Mouse (Mus musculus) common myeloid progenitor, adult 5-6 weeks (primary cell): Measurements from ENCODE around the gene Unc5c. TPM values are rescaled to one million over a fixed set of nuclear protein-coding genes. Genes with fewer than 3 reads are reported as not detected.

ENCODE experiments used
- ATAC-seq: replicated peaks from 2 replicates; pipeline ENCODE4 v1.8.0; 2016; ENCODE audit warnings: low read depth, mild to moderate bottlenecking, moderate TSS enrichment, inconsistent platforms; ENCODE audit not compliant: poor library complexity, severe bottlenecking
- total RNA-seq: library from RNA; stranded (forward); fragments of 200-1000, 187-1606 nt; gene quantifications from 2 replicates; pipeline ENCODE4 v1.2.3, GENCODE M21; 2017

Gene Unc5c
- total RNA-seq, 1 experiment from 2014 or later, result not detected

DNA sequence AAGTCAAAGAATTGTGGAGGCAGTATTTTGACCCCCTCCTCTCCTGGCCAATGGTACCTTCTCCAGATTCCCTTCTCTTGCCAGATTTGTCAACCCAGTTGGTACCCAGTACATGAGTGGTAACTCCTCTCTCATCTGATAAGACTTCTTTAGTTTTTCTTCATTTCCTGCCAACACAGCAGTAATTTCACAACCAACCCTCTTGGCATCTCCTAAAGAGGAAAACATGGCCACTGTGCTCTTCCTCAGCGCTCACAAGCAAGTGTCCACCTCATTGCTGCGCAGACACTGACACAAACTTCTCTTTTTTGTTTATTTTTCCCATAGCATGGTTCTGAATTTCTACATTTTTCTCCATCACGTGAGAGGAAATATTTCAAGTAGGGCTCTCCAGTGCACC lies 38.3 kb downstream of the Unc5c start:
- ATAC-seq, result peak; percentile 73

DNA sequence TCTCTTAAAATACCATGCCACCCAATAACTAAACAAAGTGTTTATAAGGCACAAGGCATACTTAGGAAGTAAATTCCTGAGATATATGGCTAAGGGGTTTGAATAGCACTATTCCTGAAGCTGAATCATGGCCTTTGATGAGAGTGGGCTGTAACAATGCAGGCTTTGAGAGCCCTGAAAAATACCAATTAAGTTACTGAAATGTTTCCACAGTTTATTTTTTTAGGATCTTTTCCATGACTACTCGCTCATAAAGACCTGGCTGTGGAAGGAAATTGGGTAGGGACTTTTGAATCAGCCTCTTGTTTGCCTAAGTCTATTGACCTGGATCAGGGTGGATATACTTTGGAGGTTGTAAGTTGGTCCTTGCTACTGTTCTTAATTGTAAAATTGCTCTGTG lies 44.8 kb downstream of the Unc5c start:
- ATAC-seq, result no peak

DNA sequence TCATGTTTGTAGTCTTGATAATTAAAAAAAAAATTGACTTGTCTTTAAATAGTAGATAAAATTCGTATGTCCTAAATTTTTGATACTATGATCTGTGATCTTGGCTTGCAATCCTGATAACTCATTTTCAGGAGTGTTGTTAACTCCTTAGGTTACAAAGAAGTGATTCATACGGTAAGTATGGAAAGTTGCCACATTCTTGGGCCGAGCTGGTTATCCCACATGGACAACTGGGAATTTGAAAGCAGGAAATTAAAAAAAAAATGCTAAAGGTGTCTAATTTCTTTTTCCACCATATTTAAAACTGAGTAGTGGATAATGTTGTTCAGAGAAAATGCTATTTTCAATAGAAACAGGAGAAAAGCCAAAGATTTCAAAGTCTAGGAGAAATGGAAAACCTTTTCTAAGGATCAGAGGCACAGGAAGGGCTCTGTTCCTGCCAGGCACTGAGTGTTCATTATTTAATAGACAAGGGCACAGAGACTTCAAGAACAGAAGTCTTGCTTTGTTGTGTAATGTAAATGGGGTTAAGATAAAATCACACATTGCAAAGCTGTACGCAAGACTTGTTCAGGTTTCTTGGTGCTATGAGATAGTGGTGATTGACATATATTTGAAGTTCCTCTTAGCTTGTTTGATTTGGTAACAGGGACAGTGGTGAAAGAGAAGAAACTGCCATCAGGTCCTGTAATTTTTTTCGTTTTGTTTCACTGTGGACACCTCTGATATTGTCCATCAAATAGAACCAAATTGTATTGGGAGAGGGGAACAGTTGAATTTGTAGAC lies 46.4 kb downstream of the Unc5c start:
- ATAC-seq, result peak; percentile 72

DNA sequence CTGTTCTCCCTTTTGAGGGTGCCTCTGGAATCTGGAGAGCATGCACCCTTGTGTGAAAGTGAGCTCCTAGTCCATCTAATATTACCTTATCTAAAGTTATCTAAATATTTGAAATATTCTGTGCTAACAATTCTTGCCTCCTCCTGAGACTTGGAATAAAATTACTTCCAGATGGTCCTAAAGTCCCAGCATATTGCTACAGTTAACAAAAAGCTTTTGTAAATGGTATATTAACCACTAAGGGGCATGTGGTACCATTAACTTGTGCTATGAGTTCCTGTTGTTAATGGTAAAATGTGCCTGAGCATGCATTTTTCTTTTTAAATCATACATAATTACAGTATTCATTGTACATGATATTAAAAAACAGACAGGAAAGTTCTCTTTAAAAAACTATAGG lies 63.7 kb downstream of the Unc5c start:
- no peak for ATAC-seq

DNA sequence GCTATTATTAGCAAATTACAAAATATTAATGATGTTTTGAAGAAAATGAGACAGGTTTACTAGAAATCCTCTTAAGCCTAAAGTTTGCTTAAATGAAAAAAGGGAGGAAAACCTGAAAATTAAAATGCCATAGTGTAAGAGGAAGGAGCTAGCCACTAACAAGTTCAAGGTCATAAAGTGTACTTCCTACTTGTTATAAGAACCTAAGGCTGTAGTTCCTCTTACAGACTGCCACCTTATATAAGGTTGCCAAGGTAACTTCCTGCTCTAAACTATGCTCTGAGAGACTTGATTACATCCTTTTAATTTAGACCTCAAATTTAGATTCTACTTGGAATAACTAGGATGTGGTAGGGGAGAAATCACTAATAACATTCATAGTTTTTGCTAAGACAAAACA lies 64.6 kb downstream of the Unc5c start:
- 0 out of 2 replicates have a peak, but pooled peaks have one; percentile 32 for ATAC-seq

DNA sequence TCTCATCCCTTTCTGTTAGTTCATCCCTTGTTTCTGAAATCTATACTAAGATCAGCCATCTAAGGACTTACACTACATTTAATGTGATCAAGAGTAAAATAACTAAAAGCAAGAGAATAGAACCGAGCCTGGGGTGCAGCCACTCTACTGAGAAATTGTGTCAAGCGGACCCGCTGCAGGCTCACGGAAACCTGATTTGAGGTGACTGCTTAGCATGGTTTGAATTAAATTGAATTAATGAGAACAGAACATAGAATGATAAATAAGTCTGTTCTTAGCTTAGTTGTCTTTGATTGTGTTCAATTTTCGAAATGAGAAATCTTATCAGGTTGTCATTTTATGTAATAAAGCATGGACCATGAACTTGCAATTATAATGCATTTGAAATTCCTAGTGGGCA lies 68.8 kb downstream of the Unc5c start:
- no peak for ATAC-seq

DNA sequence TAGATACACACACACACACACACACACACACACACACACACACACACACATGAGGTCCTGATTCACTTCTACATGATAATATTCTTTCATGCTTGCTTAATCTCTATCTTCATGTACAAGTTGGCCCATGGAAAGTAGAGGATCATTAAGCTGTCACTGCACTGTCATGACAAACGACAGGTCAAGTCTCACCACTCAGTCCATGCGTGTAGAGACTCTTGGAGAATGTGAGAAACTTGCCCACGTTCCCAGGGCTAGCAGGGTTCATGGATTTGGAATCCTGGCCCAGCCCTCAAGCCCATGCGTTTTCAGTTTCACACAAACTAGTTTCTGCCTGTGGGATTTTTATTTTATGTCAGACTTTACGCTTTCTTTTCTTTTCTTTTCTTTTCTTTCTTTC lies 71.8 kb downstream of the Unc5c start:
- ATAC-seq, result no peak

DNA sequence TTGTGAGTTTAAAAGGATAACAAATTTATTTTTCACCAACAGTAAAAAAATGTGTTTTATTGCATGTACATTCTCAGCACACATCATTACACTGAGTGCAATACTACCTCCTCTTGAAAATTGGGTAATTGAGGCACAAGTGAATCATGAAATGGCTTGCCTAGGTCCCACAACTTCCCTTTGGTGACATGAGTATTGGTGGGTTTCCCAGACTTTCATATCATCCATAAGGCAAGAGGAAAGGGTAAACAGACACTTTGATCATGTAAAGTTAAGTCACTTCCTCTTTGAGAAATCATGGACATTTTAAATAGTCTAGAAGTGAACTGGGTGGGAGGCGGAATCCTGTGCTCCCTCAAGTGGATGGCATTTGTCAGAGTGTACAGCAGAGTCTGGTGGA lies 73.1 kb downstream of the Unc5c start:
- peak; percentile 25; the same call in 1 of the 2 replicates for ATAC-seq

DNA sequence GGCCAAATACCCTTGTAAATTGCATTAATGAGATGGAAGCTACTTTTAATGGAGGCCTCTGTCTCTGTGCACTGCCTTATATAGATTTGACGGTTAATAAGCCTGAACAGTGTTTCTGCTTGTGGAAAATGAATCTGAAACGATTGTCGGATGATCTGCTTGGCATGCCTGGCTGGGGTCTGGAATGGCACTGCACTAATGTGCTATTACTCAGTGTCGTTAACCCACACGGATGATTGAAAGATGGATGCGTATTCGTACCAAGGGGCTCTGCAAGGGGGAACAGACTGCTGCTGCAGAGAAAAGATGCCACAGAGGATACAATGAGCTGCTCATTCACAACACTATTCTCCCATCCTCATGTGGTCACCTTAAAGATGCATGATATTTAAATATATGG lies 75.7 kb downstream of the Unc5c start:
- ATAC-seq, result no peak

DNA sequence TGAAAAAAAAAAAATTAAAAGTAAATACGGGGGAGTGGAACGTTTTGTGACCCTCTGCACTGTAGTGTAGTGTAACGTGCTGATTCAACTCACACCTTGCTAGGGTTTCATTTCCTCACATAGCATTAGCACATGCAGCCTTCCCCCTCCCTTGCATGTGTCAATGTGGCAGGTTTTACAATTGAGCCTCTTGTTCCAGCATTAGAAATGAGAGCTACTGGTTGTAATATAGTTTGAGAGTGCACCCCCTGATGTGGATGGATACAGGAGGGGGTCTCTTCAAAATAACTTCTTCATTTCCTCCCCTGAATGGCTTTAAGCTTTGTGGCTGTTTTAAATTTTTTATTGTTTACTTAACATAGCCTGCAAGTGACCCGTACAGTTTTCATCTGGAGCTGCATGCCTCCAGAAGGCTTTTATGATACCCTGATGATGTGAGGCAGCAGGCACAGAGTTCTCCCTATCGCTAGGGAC lies 82.4 kb downstream of the Unc5c start:
- no peak for ATAC-seq

DNA sequence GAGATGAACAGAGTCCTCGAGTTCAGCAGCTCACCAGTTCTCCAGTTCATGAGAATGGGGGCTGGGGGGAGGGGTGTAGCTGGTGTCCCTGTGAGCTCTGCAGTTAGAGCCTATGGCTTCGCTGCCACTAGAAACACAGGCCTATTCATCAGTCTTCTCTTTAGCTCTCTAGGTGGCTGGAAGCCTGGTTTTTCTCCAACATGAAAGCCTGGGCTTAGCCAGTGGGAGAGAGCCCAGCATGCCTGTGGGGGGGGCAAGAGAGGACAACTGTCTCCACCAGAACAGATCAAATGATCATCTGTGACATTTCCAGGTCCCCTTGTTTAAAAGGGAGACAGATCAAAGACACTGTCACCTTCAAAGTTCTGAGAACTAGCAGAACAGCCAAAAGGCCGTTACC lies 84.6 kb downstream of the Unc5c start:
- ATAC-seq, result no peak

DNA sequence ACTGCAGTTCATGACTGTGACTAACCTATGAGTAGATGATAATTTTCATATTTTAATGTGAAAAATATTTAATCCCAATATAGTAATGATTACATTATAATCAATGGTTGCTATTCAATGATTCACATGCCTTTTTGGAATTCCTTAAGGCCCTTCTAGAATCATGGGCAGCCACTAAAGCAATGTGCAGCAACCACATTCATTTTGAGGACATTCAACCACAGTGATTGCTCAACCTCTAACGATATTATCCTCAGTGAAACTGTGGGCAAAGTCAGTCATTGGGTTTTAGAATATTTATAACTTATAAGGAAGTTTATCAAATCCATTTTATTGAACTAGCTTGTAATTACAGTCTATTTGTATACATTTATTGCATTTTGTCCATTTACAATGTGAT lies 87.9 kb downstream of the Unc5c start:
- peak; percentile 82 for ATAC-seq

DNA sequence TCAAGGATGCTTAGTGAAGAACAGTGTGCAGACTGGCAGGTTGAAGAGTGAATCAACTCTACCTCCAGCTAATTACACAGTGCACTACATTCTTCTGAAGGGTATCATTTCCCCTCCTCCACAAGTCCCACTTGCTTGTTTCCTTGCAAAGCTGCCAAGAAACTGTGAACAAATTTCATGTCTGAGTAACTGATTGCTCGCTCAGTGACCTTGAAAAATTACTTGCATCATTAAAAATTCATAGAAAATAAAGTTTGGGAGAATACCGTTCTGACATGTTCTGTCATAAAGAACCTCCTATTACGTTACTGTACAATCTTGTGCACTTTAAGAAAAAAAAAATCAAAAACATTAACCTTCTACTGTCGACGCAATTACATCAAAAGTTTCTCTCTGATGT lies 92.1 kb downstream of the Unc5c start:
- ATAC-seq, result no peak

DNA sequence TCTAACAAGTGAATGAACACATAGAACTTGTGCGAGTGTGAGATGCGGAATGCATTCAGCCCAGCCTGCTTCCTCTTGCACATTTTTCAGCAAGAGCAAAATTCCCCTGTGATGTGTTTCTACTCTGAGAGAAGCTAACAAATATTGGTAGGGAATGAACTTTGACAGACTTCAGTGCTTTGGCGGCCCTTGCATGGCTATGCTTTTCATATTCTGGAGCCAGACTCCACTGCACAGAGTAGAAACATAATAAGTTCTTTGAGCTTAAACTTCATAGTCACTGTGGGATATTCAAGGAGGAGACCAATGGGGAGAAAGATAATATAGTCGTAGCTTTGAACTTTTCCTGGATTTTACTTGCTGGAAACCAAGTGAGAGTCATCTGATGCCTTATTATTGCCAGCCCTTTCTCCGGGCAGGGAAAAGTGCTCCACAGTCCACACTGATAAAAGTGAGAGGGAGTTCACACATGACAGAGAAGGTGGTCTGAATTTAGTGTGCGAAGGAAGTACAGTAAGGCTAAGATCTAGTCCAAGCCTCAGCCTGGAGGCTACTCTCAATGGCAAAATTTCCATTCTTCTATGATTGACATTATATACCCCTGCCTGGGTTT lies 110.2 kb downstream of the Unc5c start:
- no peak for ATAC-seq

DNA sequence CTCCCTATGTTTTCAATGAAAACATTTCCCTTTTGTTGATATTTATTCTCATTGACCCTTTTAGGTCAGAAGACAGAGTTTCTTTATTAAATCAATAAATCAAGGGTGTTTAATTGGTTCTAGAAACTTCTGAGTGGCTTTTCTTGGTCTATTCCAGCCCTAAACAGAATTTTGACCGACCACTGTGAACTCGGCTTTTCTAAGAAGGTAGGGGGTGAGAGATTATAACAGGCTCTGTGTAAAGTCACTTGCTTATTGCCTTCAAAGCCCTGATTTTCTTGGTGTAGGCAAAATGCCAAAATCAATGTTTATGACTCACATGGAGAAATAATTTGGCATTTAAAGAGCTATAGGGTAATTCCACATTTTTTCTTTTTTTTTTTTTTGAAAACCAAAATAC lies 112.4 kb downstream of the Unc5c start:
- ATAC-seq, result no peak

DNA sequence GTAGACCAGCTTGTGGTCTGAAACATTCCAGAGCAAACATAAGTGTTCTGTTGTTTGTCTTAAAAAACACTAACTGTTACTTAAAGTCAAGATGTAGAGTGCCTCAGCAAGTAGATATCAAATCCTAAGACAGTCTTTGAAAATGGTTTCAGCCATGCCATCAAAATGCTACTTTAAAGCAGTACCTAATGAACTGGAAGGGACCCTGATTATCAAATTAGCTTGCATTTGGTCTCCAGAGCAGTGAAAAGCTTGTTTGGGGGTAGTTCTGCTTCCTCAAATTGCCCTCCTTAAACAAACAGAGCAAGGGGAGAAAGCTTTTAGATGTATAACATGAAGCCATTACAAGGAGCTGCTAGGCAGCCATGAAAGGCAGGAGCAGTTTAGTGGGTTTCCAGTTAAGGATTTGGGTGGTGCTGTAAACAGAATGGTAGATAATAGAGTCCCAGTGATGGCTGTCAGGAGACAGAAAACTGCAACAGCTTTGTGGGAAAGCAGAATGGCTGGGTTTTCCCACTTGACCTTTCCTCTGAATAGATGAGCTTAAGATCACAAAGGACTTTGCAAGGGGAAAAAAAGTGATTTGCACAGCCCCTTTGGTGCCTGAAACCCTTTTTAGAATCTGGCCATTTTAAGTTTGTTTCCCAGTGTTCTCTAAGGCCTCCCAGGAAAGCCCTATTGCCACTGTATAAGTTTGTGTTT lies 116.3 kb downstream of the Unc5c start:
- no peak for ATAC-seq

DNA sequence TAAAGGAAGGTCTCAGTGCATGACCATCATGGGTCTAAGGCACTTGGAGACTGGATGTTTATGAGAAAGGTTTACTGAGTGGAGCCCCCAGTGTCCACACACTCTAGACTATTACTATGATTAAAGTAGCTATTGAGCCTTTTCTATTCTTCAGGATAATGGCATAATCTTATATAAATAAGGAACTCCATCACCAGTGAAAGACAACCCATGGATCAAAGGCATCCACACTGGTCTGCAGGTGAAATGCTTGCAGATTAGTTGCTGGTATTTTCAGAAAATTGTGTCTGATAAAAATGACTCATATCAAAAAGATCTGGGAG lies 116.8 kb downstream of the Unc5c start:
- ATAC-seq, result no peak

DNA sequence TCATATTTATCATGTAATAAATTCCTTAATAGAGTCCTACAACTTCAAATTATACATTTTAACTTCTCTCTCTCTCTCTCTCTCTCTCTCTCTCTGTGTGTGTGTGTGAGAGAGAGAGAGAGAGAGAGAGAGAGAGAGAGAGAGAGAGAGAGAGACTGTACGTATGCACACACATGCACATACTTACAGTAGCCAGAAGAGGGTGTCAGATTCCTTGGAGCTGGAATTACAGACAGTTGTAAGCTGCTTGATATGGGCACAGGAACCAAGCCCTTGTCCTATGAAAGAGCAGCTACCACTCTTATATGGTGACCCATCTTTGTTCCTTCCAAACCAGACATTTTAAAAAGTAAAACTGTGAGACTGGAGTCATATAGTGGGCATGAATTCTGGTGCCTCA lies 118.2 kb downstream of the Unc5c start:
- 0 out of 2 replicates have a peak, but pooled peaks have one; percentile 39 for ATAC-seq

DNA sequence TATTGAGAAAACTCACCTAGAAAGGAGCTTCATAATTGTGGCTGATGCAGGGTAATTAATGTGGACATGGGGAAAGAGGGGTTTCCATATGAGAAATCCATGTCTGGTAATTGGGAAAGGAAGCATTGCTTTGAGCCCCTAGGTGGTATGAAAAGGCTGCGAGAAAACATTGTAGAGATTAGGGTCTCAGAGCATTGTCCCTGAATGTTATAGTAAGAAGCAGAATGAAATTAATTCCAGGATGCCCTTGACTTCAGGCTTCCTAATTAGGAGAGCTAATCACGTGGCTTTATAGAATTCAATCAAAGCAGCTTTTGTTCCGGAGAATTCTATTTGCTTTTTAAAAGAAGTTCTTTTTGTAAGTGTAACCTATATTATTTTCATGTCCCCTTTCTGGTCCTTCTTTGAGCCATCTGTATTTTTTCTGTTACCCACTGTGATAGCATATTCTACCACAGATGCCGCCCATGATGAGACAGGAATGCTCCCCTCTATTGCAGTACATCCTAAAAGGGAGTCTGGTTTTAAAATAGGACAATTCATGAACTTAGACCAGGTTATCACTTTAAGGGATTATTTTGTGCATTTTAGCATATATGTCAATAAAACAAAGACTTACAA lies 124.5 kb downstream of the Unc5c start:
- ATAC-seq, result no peak

DNA sequence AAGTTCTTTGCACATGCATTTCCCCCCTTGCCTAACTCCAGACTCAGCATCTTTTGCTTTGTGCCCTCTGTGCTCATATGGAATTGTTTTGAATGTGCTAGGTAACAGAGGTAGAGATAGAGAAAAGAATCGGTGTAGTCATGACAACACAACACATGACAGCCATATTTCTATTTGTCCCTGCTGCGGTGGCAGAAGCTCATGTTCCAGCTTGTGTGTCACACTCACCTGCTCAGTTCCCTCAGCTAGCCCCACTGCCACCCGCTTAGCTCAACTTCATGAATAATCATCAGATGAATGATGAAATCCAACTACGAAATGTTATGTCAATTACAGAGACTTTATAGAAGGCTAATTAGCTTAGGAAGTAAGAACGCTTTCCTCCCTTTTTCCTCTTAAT lies 128.2 kb downstream of the Unc5c start:
- no peak for ATAC-seq

DNA sequence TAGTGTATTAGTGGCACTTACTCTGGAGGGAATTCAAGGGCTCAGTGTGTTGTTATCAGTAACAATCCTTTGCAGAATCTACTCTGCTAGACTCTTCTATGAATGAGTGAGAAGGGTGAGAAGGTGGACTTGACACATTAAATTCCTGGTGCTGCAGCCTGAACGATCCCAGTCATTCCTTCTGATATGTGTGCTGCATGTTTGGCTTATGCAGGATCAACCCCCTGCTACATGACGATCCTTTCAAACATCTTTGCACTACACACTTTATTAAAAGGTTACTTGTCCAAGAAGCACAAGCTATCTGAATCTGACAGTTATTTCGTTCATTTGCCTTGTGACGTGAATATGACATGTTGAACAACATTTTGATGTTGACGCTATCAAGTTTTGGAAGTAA lies 129.1 kb downstream of the Unc5c start:
- no peak for ATAC-seq
